Mouse (Mus musculus) large intestine, adult 2 months (tissue): ENCODE data around the gene Taf8. TPM values are rescaled to one million over a fixed set of nuclear protein-coding genes. Genes with fewer than 3 reads are reported as not detected.
A peak's percentile ranks its signal among the peaks of the same experiment; 100 is the strongest.

Source experiments
- DNase-seq: peaks from one replicate; pipeline ENCODE4 v3.0.0-alpha.2; 2012; ENCODE audit warnings: low read depth, low spot score
- WGBS: fragments of 180-500 bp; shearing (Covaris S2); methylation state at CpG from one replicate; pipeline ENCODE4 v1.1.7; 2018; 5-methylcytosine and 5-hydroxymethylcytosine counted together
- polyA plus RNA-seq: library from polyadenylated mRNA; depleted of rRNA; stranded (reverse); fragments of >200 nt; gene quantifications from 2 replicates; pipeline ENCODE4 v1.2.3, GENCODE M21; 2012; rRNA removed

The Taf8 gene
- 15.3 and 19.7 TPM in 2 replicates for polyA plus RNA-seq

DNA sequence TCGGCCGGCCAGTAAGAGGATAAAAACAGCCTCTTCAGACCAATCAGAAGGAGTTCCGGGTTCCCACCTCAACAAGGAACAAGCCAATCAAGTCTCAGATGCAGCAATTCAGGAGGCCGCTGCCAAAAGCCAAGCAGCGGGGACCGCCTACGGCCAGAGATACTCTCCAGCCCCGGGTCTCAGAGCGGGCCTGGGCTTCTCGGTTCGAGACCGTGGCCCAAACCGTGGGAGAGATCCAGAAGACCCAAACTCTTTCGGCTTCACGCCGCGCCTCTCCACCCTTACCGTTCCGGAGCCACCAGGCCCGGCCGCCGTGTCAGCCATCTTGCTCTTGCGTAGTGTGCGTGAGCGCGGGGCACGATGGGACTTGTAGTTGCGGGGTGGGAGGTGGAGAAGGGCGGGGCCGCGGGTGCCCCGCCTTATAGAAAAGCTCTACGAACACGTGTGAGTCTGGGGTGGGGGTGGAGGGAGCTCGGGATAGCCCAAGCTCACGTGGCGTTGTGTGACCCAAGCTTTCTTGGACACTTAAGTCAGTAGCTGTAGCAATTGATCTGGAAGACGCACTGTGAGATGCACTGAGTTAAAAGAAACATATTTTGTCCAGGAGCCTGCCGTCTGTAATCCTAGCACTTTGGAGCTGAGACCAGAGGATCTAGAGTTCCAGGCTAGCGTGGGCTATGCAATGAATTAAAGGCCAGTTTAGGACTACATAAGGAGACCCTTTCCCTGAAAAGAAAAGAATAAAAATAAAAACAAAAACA is at the start of gene Taf8:
Gene Taf8, minus strand, starts transcription at position 347 of the 761 bp plus-strand sequence.
- peak; percentile 87 for DNase-seq
- under 1% methylated on average over 40 of the region's 40 CpGs for WGBS

DNA sequence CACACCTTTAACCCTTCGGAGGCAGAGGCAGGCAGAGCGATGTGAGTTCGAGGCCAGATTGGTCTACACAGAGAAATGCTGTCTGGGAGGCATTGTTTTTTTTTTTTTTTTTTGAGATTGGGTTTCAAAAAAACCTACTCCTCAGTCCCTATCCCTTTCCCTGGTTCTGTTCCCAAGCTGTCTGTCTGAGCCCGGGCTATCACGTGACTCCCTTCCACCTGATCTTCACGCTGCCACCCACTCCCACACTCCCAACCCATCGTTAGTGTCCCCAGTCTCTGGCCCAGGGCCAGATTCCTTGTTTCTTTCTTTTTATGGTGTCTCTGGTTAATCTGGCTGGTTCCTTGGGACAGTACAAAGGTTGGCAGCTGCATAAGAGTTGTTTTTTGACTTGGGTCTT is 49.0 kb upstream of the Taf8 start:
- whole genome bisulfite sequencing, result 53% methylated on average over 7 of the region's 7 CpGs
- no peak for DNase-seq

GRCm38 (mm10) chr17:47545861-47546331 is 43.8 kb upstream of the Taf8 start:
- no peak for DNase-seq
- 65% methylated on average over 17 of the region's 17 CpGs for WGBS

DNA sequence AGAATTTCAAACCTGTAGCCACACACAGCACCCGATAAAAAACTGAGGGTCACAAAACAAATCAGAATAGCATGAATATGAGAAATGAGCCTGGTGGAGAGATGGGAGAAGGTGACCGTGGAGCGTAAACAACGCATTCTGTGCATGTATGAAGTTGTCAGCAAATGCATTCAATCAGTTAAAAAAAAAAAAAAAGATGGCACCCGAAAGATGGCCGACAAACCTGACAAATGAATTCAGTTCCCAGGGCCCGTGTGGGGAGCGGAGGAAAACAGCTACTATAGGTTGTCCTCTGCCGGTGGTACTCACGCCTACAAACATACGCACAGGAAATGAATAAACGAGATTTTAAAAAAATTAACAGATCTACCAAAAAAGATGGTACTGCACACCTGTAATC is 43.1 kb upstream of the Taf8 start:
- WGBS, result 91% methylated on average over 12 of the region's 12 CpGs
- no peak for DNase-seq

DNA sequence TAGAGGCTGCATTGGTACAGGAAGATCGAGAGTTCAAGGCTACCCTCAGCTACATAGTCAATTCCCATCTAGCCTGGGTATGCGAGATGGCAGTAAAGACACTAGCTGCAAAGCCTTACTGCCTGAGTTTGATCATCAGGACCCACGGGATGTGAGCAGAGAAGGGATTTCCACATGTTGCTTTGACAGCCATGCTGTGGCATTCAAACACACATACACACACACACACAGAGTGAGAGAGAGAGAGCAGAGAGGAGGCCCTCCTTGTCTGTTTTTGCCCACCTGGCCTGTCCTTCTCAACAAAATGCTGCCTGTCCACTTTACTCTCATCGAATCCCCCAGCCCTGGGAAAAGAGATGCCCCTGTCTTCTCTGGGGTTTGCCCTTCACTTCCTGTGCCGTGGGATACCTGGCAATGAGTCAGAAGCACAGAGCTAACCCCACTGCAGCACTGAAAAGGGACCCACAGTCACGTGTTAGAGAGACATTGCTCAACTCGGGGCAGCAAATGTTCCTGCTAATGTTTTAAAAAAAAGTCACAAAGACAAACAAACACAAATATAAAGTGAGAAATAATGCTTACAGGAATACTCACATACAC is 41.1 kb upstream of the Taf8 start:
- 70% methylated on average over 7 of the region's 7 CpGs for WGBS
- DNase-seq, result no peak

DNA sequence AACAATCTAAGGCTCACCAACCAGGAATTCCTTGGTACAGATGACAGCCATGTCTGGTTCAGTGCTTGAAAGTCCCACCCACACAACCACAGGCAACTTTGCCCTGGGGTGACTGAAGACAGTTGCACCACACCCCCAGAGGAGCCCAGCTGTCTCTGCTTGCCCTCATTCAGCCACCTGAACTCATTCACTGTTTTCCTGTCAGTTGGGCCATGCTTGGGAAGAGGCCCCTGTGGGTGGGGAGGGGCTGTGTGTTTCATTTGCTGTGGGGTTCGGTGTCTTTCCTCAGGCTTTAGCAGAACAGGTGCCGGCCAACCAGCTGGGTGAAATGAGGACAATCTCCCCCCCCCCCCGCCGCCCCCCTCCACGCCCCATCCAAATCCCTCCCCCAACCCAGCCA is 40.0 kb upstream of the Taf8 start:
- WGBS, result 12% methylated on average over 5 of the region's 5 CpGs
- no peak for DNase-seq

DNA sequence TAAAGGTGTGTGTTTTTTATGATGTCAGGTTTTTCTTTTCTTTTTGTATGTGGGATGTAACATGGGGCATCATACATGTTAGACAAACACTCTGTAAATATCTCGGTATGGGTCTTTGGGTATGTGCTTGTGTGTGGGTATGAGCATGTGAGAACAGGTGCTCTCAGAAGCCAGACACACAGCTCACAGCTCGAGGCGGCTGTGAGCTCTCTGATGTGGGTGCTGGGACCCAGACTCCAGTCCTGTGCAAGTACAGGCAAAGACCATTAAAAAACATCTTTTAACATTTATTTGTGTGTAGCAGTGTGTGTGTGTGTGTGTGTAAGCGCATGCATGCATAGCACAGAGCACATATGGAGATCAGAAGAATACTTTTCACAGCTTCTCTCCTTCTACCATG is 37.0 kb upstream of the Taf8 start:
- no peak for DNase-seq
- 87% methylated on average over 4 of the region's 4 CpGs for WGBS

- 71% methylated on average over 3 of the region's 3 CpGs for WGBS
- DNase-seq, result no peak
Measured at GRCm38 (mm10) chr17:47538049-47538448, 36.0 kb upstream of the Taf8 start.

DNA sequence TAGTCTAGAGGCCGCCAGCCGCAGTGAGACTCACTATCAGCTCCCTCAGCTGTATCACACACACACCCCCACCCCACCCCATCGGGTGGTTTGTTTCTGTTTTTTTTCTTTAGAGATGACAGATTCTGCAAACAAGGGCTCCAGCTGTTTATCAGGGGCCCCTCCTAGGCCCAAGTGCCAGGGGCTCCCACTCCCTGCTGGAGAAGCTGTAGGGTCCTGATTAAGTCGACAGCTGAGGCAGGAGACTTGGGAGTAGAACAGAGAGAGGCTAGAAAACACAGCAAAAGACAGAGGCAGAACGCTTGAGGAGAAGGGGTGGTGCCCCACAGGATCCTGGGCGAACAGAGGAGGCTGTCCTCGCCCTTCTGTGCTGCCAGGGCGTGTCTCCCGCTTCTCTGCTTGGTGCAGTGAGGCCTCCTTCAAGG is 33.7 kb upstream of the Taf8 start:
- DNase-seq, result no peak
- whole genome bisulfite sequencing, result 47% methylated on average over 9 of the region's 9 CpGs

DNA sequence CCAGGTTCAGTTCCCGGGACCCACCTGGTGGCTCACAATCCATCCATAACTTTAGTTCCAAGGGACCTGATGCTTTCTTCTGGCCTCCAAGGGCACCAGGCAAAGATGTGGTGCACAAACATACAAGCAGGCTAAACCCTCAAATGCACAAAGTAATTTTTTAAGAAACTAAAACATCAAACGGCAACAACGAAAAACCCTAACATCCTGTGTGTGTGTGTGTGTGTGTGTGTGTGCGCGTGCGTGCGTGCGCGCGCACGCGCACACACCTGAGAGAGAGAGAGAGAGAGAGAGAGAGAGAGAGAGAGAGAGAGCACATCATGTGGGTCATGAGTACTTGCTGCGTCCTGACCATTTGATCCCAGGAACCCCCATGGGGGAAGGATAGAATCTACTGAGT is 31.6 kb upstream of the Taf8 start:
- WGBS, result 91% methylated on average over 13 of the region's 13 CpGs
- DNase-seq, result no peak

- DNase-seq, result no peak
- WGBS, result 98% methylated on average over 5 of the region's 5 CpGs
Measured at GRCm38 (mm10) chr17:47532364-47532763, 30.3 kb upstream of the Taf8 start.

DNA sequence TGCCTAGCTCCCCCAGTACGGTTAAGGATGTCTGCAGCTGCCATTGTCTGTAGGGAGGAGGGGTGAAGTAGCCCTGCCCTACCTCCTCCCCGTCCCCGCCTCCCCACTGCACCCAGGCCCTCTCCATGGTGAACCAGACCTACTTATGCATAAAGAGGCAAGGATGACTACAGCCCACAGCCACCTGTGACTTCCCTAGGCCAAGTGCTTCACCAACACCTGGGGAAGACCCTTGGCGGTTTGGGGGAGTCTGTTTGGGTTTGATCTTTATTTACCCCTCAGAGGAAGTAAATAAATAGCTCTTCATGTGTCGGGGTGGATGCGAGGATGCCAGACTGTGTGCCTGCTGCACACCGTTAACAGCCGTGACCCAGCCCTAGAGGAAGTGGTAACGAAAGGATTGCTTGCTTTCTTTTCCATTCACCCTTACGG is 29.3 kb upstream of the Taf8 start:
- no peak for DNase-seq
- 77% methylated on average over 10 of the region's 10 CpGs for WGBS

DNA sequence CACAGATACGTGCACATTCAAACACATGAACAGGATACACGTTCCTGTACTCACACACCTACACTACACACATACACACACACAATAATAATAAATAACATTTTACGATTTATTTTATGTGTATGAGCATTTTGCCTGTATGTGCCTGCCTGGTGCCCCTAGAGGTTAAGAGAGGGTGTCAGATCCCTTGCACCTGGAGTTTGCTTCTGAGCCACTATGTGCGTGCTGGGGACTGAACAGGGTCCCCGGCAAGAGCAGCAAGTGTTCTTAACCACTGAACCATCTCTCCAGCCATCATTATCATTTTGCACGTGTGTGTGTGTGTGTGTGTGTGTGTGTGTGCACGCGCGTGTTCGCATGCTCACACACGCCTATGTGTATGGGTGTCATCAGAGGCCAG is 27.5 kb upstream of the Taf8 start:
- no peak for DNase-seq

GRCm38 (mm10) chr17:47528919-47529318 is 26.8 kb upstream of the Taf8 start:
- 87% methylated on average over 8 of the region's 8 CpGs for WGBS
- no peak for DNase-seq

More for the DNA sequence above, 27.5 kb upstream of the Taf8 start:
- WGBS, result 92% methylated on average over 11 of the region's 11 CpGs

DNA sequence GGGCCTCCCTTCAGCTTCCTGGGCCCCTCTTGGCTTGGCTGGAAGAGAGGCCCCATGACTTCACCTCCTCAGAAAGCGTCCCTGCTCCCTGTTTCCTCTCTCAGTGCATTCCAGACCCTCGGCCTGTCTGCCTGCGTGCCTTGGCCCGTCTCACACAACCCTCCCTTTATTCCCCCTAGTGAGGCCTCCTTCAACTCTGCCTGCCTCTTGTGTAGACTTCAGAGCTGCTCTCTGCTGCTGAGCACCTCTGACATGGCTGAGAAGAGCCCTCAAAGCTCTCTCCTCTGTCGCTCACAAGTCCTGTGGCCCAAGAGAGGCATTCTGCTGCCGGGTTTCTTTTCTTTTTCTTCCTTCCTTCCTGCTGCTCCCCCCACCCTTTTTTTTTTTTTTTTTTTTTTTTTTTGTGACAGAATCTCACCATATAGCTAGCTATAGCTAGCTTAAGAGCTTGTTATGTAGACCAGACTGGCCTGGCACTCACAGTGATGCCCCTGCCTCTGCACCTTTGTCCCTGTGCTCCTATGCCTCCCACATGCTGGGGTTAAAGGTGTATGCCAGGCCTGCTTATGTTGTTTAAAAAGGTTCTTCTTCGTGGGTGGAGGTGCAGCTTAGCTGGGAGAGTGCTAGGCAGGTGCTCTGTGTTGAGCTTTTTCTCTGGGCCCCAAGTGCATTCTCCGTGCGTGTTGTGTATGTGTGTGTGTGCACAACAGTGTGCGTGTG is 25.6 kb upstream of the Taf8 start:
- DNase-seq, result no peak
- WGBS, result 70% methylated on average over 10 of the region's 10 CpGs

DNA sequence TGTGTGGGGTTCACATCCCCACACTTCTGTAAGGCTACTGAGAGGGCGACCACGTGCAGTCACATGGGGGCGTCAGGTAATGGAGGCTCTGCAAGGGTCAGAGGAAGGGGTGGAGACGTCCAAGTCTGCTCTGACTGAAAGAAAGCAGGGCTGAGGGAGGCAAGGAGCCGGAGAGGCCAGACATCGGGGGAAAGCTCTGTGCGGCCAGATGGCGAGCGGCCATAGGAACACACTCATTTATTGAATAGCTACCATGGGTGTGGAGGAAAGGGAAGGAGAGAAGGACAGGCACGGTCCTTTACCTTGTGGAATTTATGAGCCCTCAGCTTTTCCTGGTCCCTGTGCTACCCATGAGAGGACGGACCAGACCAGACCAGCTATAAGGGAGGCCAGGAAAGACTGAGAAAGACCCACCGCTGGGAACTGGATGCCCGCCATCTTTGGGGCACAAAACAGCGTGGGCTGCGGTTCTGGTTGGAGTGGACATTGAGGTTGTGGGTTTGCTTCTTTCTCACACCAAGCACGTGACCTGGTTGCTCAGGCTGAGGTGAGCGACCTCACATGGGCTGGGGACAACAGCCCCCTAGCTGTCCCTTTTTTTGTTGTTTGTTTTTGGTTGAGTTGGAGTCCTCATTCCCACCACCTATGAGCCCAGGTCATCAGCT is 24.9 kb upstream of the Taf8 start:
- 57% methylated on average over 17 of the region's 17 CpGs for whole genome bisulfite sequencing
- DNase-seq, result no peak

GRCm38 (mm10) chr17:47524991-47525390 is 22.9 kb upstream of the Taf8 start:
- DNase-seq, result no peak
- 81% methylated on average over 6 of the region's 6 CpGs for WGBS

- WGBS, result 61% methylated on average over 8 of the region's 8 CpGs
- DNase-seq, result no peak
Measured at GRCm38 (mm10) chr17:47524055-47524454, 22.0 kb upstream of the Taf8 start.

GRCm38 (mm10) chr17:47523211-47523682 is 21.2 kb upstream of the Taf8 start:
- WGBS, result 56% methylated on average over 18 of the region's 18 CpGs
- no peak for DNase-seq

GRCm38 (mm10) chr17:47522536-47522935 is 20.4 kb upstream of the Taf8 start:
- DNase-seq, result no peak
- WGBS, result 64% methylated on average over 4 of the region's 4 CpGs
